Mouse (Mus musculus) stomach, postnatal 0 days (tissue): ENCODE measurements around the gene Pip5k1b.

ENCODE experiments used
- CTCF ChIP-seq: IDR thresholded peaks from 2 replicates; pipeline ENCODE4 v1.5.1; 2016; ENCODE audit warnings: antibody characterized with exemption, low read depth, mild to moderate bottlenecking, moderate library complexity
- EP300 ChIP-seq: optimal IDR thresholded peaks from 2 replicates; pipeline ENCODE3; 2016; ENCODE audit warnings: antibody characterized with exemption

GRCm38 (mm10) chr19:24551196-24551954 is 4.3 kb downstream of the Pip5k1b start:
- TF ChIP-seq CTCF, result no peak
- no peak for TF ChIP-seq EP300
